Mouse (Mus musculus): ENCODE measurements at regions not wholly inside any gene's neighbourhood (a gene's known extent, or its start where the extent isn't known, plus 50 kb on each side); places are given as distances from the start of the nearest gene placed in this dataset.

DNA sequence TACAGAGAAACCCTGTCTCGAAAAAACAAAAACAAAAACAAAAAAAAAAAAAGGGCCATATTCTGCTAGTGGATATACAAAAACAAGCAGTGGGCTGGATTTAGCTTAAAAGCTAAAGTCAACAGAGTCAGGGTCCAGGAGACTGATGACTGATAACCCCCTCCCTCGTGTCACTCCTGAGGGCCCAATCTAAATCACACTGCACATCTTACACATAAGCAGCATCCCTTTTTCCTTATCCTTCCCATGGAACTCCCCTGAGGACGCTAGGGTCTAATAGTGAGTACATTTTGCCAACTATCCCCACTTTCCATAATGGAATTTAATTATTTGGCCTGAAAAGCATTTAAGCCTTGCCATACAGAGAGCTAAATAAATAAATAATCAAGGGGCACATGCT lies 150.3 kb upstream of the Clint1 start:
- Histone ChIP-seq H3K9me3 (ENCODE audit: control insufficient read depth, low read length) (no peaks in the 10 kb centered on the region), H3K4me3 (ENCODE audit: low read depth, low read length) (no peak overlapping the region), H3K4me1 (replicated peaks; ENCODE audit: control insufficient read depth, insufficient read depth, low read length) (no peaks in the 10 kb centered on the region), H3K27ac (ENCODE audit: low read depth, low read length) (no peak overlapping the region), H3K36me3 (ENCODE audit: control insufficient read depth, insufficient read depth, low read length) (no peaks in the 10 kb centered on the region), H3K27me3 (ENCODE audit: control insufficient read depth, insufficient read depth, low read length) (no peaks in the 10 kb centered on the region), H3K4me2 (ENCODE audit: low read depth, low read length, severe bottlenecking) (no peak overlapping the region), H3K9ac (ENCODE audit: low read length) (no peak overlapping the region)
- DNase-seq (ENCODE audit: low spot score): no peak
- ATAC-seq (replicated peaks; ENCODE audit: low FRiP score): no peak
- 84% methylated on average over 3 of the region's 3 CpGs for WGBS

DNA sequence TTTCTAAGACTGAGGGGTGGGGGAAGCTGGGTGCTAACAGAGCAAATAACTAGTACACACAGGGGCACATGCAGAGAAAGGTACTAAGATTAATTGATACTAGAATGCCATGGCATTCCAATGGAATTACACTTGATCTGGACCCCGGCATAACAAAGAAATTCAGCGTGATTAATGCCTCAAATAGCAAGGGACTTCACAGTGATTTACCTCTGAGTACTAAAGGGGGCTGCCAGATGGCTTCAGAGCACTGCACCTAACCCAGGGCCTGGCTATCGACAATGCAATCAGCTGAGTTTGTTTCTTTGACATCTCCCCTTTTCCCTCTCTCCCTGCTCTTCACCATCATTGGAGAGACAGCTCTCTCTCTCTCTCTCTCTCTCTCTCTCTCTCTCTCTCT lies 148.9 kb upstream of the Clint1 start:
- ATAC-seq (replicated peaks; ENCODE audit: low FRiP score): no peak
- H3K4me3 ChIP-seq (ENCODE audit: low read depth, low read length): no peak overlapping the region
- H3K27me3 ChIP-seq (ENCODE audit: control insufficient read depth, insufficient read depth, low read length): no peaks in the 10 kb centered on the region
- no peaks in the 10 kb centered on the region for H3K4me1 ChIP-seq (replicated peaks; ENCODE audit: control insufficient read depth, insufficient read depth, low read length)
- no peaks in the 10 kb centered on the region for H3K36me3 ChIP-seq (ENCODE audit: control insufficient read depth, insufficient read depth, low read length)
- WGBS: 71% methylated on average over 3 of the region's 3 CpGs
- no peak overlapping the region for H3K27ac ChIP-seq (ENCODE audit: low read depth, low read length)
- no peak for DNase-seq (ENCODE audit: low spot score)
- no peaks in the 10 kb centered on the region for H3K9me3 ChIP-seq (ENCODE audit: control insufficient read depth, low read length)
- H3K4me2 ChIP-seq (ENCODE audit: low read depth, low read length, severe bottlenecking): no peak overlapping the region
- no peak overlapping the region for H3K9ac ChIP-seq (ENCODE audit: low read length)

- Histone ChIP-seq H3K36me3 (ENCODE audit: control insufficient read depth, insufficient read depth, low read length) (no peaks in the 10 kb centered on the region), H3K4me2 (ENCODE audit: low read depth, low read length, severe bottlenecking) (no peak overlapping the region), H3K9me3 (ENCODE audit: control insufficient read depth, low read length) (no peaks in the 10 kb centered on the region), H3K4me3 (ENCODE audit: low read depth, low read length) (no peak overlapping the region), H3K4me1 (replicated peaks; ENCODE audit: control insufficient read depth, insufficient read depth, low read length) (no peaks in the 10 kb centered on the region), H3K27me3 (ENCODE audit: control insufficient read depth, insufficient read depth, low read length) (no peaks in the 10 kb centered on the region), H3K27ac (ENCODE audit: low read depth, low read length) (no peak overlapping the region), H3K9ac (ENCODE audit: low read length) (no peak overlapping the region)
- WGBS: 68% methylated on average over 5 of the region's 5 CpGs
- DNase-seq (ENCODE audit: low spot score) (no peak), ATAC-seq (replicated peaks; ENCODE audit: low FRiP score) (no peak)
Measured at GRCm38 (mm10) chr11:45704411-45704810, 147.4 kb upstream of the Clint1 start.

DNA sequence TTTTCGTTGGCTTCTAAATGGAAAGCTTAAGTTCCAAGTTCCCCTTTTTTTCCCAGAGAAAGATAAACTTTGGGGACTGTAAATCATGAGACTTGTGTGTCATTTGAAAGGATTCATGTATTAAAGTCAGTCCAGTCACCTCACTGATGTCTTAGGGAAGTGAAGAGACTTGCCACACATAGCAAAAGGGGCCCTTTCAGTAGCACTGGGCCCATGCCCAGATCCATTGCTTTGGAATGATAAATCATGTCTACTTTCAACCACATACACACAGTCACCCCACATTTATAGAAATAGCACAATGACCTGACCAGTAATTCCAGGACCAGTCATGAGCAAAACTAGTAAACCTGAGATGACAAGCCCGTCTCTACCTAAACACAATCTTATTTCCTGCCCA lies 133.2 kb upstream of the Clint1 start:
- no peak overlapping the region for H3K9ac ChIP-seq (ENCODE audit: low read length)
- no peaks in the 10 kb centered on the region for H3K4me1 ChIP-seq (replicated peaks; ENCODE audit: control insufficient read depth, insufficient read depth, low read length)
- no peak overlapping the region for H3K27ac ChIP-seq (ENCODE audit: low read depth, low read length)
- DNase-seq (ENCODE audit: low spot score): no peak
- H3K9me3 ChIP-seq (ENCODE audit: control insufficient read depth, low read length): no peaks in the 10 kb centered on the region
- H3K4me2 ChIP-seq (ENCODE audit: low read depth, low read length, severe bottlenecking): no peak overlapping the region
- no peaks in the 10 kb centered on the region for H3K27me3 ChIP-seq (ENCODE audit: control insufficient read depth, insufficient read depth, low read length)
- no peak overlapping the region for H3K4me3 ChIP-seq (ENCODE audit: low read depth, low read length)
- no peaks in the 10 kb centered on the region for H3K36me3 ChIP-seq (ENCODE audit: control insufficient read depth, insufficient read depth, low read length)
- WGBS: 73% methylated on average over 2 of the region's 2 CpGs
- ATAC-seq (replicated peaks; ENCODE audit: low FRiP score): no peak

- H3K36me3 ChIP-seq (ENCODE audit: control insufficient read depth, insufficient read depth, low read length): no peaks in the 10 kb centered on the region
- no peak for ATAC-seq (replicated peaks; ENCODE audit: low FRiP score)
- H3K27me3 ChIP-seq (ENCODE audit: control insufficient read depth, insufficient read depth, low read length): no peaks in the 10 kb centered on the region
- H3K4me1 ChIP-seq (replicated peaks; ENCODE audit: control insufficient read depth, insufficient read depth, low read length): no peaks in the 10 kb centered on the region
- H3K4me3 ChIP-seq (ENCODE audit: low read depth, low read length): no peak overlapping the region
- 88% methylated on average over 6 of the region's 6 CpGs for WGBS
- DNase-seq (ENCODE audit: low spot score): no peak
- no peak overlapping the region for H3K9ac ChIP-seq (ENCODE audit: low read length)
- no peaks in the 10 kb centered on the region for H3K9me3 ChIP-seq (ENCODE audit: control insufficient read depth, low read length)
- no peak overlapping the region for H3K4me2 ChIP-seq (ENCODE audit: low read depth, low read length, severe bottlenecking)
- H3K27ac ChIP-seq (ENCODE audit: low read depth, low read length): no peak overlapping the region
Measured at GRCm38 (mm10) chr11:45719821-45720220, 132.0 kb upstream of the Clint1 start.

GRCm38 (mm10) chr11:45736561-45736960 lies 115.3 kb upstream of the Clint1 start:
- Histone ChIP-seq H3K4me2 (ENCODE audit: low read depth, low read length, severe bottlenecking) (no peak overlapping the region), H3K4me1 (replicated peaks; ENCODE audit: control insufficient read depth, insufficient read depth, low read length) (peaks cover 2% of the 10 kb centered on the region; the same call in 1 of the 2 replicates), H3K4me3 (ENCODE audit: low read depth, low read length) (no peak overlapping the region), H3K9me3 (ENCODE audit: control insufficient read depth, low read length) (no peaks in the 10 kb centered on the region), H3K9ac (ENCODE audit: low read length) (no peak overlapping the region), H3K27me3 (ENCODE audit: control insufficient read depth, insufficient read depth, low read length) (no peaks in the 10 kb centered on the region; the same call in 1 of the 2 replicates), H3K36me3 (ENCODE audit: control insufficient read depth, insufficient read depth, low read length) (no peaks in the 10 kb centered on the region), H3K27ac (ENCODE audit: low read depth, low read length) (no peak overlapping the region)
- no peak for DNase-seq (ENCODE audit: low spot score)
- no peak for ATAC-seq (replicated peaks; ENCODE audit: low FRiP score)
- 57% methylated on average over 3 of the region's 3 CpGs for WGBS

GRCm38 (mm10) chr11:45738331-45738730 lies 113.5 kb upstream of the Clint1 start:
- H3K27ac ChIP-seq (ENCODE audit: low read depth, low read length): no peak overlapping the region
- no peak overlapping the region for H3K4me2 ChIP-seq (ENCODE audit: low read depth, low read length, severe bottlenecking)
- ATAC-seq (replicated peaks; ENCODE audit: low FRiP score) (no peak), DNase-seq (ENCODE audit: low spot score) (no peak)
- H3K4me3 ChIP-seq (ENCODE audit: low read depth, low read length): no peak overlapping the region
- WGBS: 85% methylated on average over 6 of the region's 6 CpGs
- no peaks in the 10 kb centered on the region for H3K36me3 ChIP-seq (ENCODE audit: control insufficient read depth, insufficient read depth, low read length)
- no peaks in the 10 kb centered on the region for H3K9me3 ChIP-seq (ENCODE audit: control insufficient read depth, low read length)
- H3K4me1 ChIP-seq (replicated peaks; ENCODE audit: control insufficient read depth, insufficient read depth, low read length): peaks cover 2% of the 10 kb centered on the region; the same call in 1 of the 2 replicates
- H3K9ac ChIP-seq (ENCODE audit: low read length): no peak overlapping the region
- no peaks in the 10 kb centered on the region; the same call in 1 of the 2 replicates for H3K27me3 ChIP-seq (ENCODE audit: control insufficient read depth, insufficient read depth, low read length)

DNA sequence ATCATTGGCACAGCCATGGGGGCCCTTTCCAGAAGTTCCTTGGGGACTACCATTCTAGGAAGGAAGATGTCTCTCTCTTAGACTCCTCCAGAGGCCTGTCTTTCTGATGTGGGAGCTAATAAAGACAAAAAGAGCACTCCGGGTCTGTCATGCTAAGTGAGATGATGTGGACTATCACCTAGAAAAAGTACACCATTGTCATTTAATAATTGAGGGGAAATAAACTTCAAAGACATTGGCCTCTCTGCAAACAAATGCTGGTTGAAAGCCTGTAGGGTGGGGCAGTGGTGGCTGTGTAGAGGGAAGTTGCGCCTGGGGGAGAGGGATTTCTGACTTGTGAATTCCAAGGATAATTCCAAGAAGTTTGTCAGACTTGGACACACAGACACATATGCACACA lies 105.9 kb upstream of the Clint1 start:
- no peak overlapping the region for H3K27ac ChIP-seq (ENCODE audit: low read depth, low read length)
- no peaks in the 10 kb centered on the region for H3K36me3 ChIP-seq (ENCODE audit: control insufficient read depth, insufficient read depth, low read length)
- no peak overlapping the region for H3K4me3 ChIP-seq (ENCODE audit: low read depth, low read length)
- 86% methylated on average over 2 of the region's 2 CpGs for WGBS
- no peak overlapping the region for H3K9ac ChIP-seq (ENCODE audit: low read length)
- no peaks in the 10 kb centered on the region for H3K9me3 ChIP-seq (ENCODE audit: control insufficient read depth, low read length)
- H3K4me2 ChIP-seq (ENCODE audit: low read depth, low read length, severe bottlenecking): no peak overlapping the region
- no peak for DNase-seq (ENCODE audit: low spot score)
- no peaks in the 10 kb centered on the region for H3K27me3 ChIP-seq (ENCODE audit: control insufficient read depth, insufficient read depth, low read length)
- no peaks in the 10 kb centered on the region for H3K4me1 ChIP-seq (replicated peaks; ENCODE audit: control insufficient read depth, insufficient read depth, low read length)
- ATAC-seq (replicated peaks; ENCODE audit: low FRiP score): no peak

DNA sequence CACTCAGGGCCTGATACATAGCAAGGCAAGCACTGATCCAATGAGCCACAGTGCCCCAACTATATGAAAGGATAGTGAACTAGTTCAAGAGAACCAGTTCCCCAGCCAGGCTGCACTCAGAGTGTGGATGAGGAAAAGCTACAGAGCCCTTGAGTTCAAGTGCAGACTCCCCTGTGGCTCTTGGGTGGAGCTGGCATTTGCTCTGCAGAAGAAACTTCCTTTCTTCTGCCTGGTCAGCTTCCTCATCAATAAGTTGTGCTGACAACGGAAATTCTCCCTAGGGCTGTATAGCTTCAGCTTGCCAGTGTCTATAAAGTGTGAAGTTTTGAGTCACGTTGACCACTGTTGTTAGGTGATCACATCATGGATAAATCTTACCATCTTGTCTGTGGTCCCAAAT lies 101.6 kb upstream of the Clint1 start:
- 80% methylated on average over 2 of the region's 2 CpGs for WGBS
- no peak overlapping the region for H3K4me2 ChIP-seq (ENCODE audit: low read depth, low read length, severe bottlenecking)
- H3K27ac ChIP-seq (ENCODE audit: low read depth, low read length): no peak overlapping the region
- ATAC-seq (replicated peaks; ENCODE audit: low FRiP score) (no peak), DNase-seq (ENCODE audit: low spot score) (no peak)
- no peak overlapping the region for H3K9ac ChIP-seq (ENCODE audit: low read length)
- no peaks in the 10 kb centered on the region for H3K9me3 ChIP-seq (ENCODE audit: control insufficient read depth, low read length)
- no peaks in the 10 kb centered on the region for H3K27me3 ChIP-seq (ENCODE audit: control insufficient read depth, insufficient read depth, low read length)
- H3K4me3 ChIP-seq (ENCODE audit: low read depth, low read length): no peak overlapping the region
- H3K4me1 ChIP-seq (replicated peaks; ENCODE audit: control insufficient read depth, insufficient read depth, low read length): no peaks in the 10 kb centered on the region
- no peaks in the 10 kb centered on the region for H3K36me3 ChIP-seq (ENCODE audit: control insufficient read depth, insufficient read depth, low read length)

Measured in forebrain, embryonic 11.5 days (tissue).